In the genomic region with DNA sequence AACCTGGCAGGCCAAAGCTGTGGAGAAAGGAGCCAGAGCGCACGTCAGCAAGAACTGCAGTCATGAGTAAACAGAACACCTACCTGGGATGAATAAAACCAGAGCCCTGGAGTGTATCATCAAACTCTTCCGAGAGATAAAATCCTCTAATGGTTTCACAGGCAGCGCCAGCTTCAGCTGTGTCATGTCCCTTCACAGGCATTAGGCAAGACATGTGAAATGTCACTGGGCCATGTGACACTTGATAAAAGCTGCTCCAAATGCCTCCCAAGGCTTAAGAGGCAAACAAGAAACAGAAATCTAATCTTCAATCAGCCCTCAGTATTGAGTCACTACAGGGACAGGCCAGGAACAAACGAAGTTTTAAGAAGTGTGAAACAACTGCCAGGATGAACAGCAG, we compare ENCODE assay signal across 8 mouse cellular contexts.
DNase-seq lines count a peak whose midpoint lies in the region; ATAC-seq and TF ChIP-seq lines count a peak whose summit lies in the region.
"Had no signal": no experiment of that assay in that cellular context is flagged by ENCODE, and none has a peak within 500 bp of the region (broad histone marks: within the 10 kb centered on the region; RNA-seq: fewer than 3 reads in every experiment).

No protein-coding gene starts in this region.

- no peak overlapping the region for H3K4me2 ChIP-seq in heart, embryonic 12.5 days
- H3K4me2 ChIP-seq in lung, embryonic 16.5 days (ENCODE audit: low read depth, low read length) = no peak overlapping the region
- H3K4me2 ChIP-seq in forebrain, postnatal 0 days (ENCODE audit: low read depth) = no peak overlapping the region

- H3K36me3 ChIP-seq in heart, embryonic 12.5 days = 0 out of 2 replicates have a peak, but pooled peaks cover 3% of the 10 kb centered on the region
- no peaks in the 10 kb centered on the region for H3K36me3 ChIP-seq in lung, embryonic 16.5 days (ENCODE audit: control insufficient read depth, insufficient read depth, low read length)
- no peaks in the 10 kb centered on the region for H3K36me3 ChIP-seq in forebrain, postnatal 0 days (ENCODE audit: insufficient read depth)

- H3K9ac ChIP-seq in heart, embryonic 12.5 days = no peak overlapping the region
- H3K9ac ChIP-seq in lung, embryonic 16.5 days (ENCODE audit: low read length) = no peak overlapping the region
- no peak overlapping the region for H3K9ac ChIP-seq in forebrain, postnatal 0 days

- no peaks in the 10 kb centered on the region for H3K9me3 ChIP-seq in heart, embryonic 12.5 days (replicated peaks)
- H3K9me3 ChIP-seq in lung, embryonic 16.5 days (ENCODE audit: control insufficient read depth, low read length) = no peaks in the 10 kb centered on the region
- no peaks in the 10 kb centered on the region for H3K9me3 ChIP-seq in forebrain, postnatal 0 days (ENCODE audit: low read length)

- H3K27ac ChIP-seq in heart, embryonic 12.5 days (ENCODE audit: poor library complexity, severe bottlenecking) = peak overlapping the region; percentile 64
- H3K27ac ChIP-seq in lung, embryonic 16.5 days (ENCODE audit: low read length) = peak overlapping the region; percentile 63
- H3K27ac ChIP-seq in forebrain, postnatal 0 days (ENCODE audit: low read depth, low read length) = no peak overlapping the region

- DNase-seq in MN1 (ENCODE audit: low spot score) = peak; percentile 85
- DNase-seq in layer of hippocampus, adult 18-20 months (ENCODE audit: low spot score in 2 of 2) = no peak
- DNase-seq in cerebellum, postnatal 25 days = no peak
- no peak for DNase-seq in forebrain, postnatal 0 days
- DNase-seq: kidney, postnatal 4 days had no signal

- no peak for TF ChIP-seq CTCF in forebrain, postnatal 0 days (IDR thresholded peaks at IDR 0.05; ENCODE audit: low read depth)

- H3K27me3 ChIP-seq in heart, embryonic 12.5 days (replicated peaks) = no peaks in the 10 kb centered on the region
- no peaks in the 10 kb centered on the region for H3K27me3 ChIP-seq in lung, embryonic 16.5 days (ENCODE audit: control insufficient read depth, insufficient read depth, low read depth, low read length)
- H3K27me3 ChIP-seq in forebrain, postnatal 0 days (ENCODE audit: insufficient read depth, low read length) = no peaks in the 10 kb centered on the region

- WGBS in heart, embryonic 12.5 days = 11% methylated on average over 5 of the region's 5 CpGs
- 24% methylated on average over 5 of the region's 5 CpGs for WGBS in lung, embryonic 16.5 days
- WGBS in forebrain, postnatal 0 days = 66% methylated on average over 5 of the region's 5 CpGs

- ATAC-seq in CD4-positive, CD25-positive, alpha-beta regulatory T cell, adult 4 months = peak; percentile 26
- peak; percentile 55; the same call in 1 of the 2 replicates for ATAC-seq in heart, embryonic 12.5 days (ENCODE audit: insufficient number of reproducible peaks, low FRiP score)
- ATAC-seq in lung, embryonic 16.5 days (ENCODE audit: low read depth) = peak; percentile 67
- ATAC-seq in forebrain, postnatal 0 days = no peak

- H3K4me3 ChIP-seq in heart, embryonic 12.5 days = no peak overlapping the region
- no peak overlapping the region for H3K4me3 ChIP-seq in lung, embryonic 16.5 days (ENCODE audit: low read length)
- no peak overlapping the region for H3K4me3 ChIP-seq in forebrain, postnatal 0 days (ENCODE audit: low read depth, low read length)

- H3K4me1 ChIP-seq in heart, embryonic 12.5 days (replicated peaks) = peaks cover 60% of the 10 kb centered on the region
- peaks cover 31% of the 10 kb centered on the region for H3K4me1 ChIP-seq in lung, embryonic 16.5 days (replicated peaks; ENCODE audit: control insufficient read depth, insufficient read depth, low read length)
- H3K4me1 ChIP-seq in forebrain, postnatal 0 days (ENCODE audit: insufficient read depth) = no peaks in the 10 kb centered on the region
